In the genomic region with DNA sequence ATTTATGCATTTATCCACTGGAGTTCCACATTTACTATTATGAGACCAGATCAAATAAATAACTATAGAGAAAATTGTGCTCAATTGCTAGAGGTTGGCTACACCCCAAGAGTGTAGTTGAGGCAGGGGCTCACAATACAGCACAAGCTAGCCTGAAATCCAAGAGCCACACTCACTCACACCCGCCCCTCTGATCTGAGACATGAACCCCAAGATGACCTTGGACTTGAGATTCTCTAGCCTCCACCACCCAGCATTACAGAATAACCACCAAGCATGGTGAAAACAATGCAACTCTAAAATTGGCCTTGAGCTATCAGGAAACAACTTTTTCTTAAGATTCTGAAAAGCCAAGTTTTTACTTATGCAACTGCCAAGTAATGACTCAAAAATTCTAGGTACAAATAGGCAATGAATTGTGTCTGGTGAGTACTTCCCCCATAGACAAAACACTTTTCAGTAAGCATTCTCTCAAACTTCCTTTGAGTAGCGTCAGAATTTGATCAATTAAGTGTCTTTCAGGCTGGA, we compare ENCODE assay signal across 9 mouse cellular contexts. TPM values are rescaled to one million over a fixed set of nuclear protein-coding genes. Genes with fewer than 3 reads are reported as not detected.
DNase-seq lines count a peak whose midpoint lies in the region; ATAC-seq and TF ChIP-seq lines count a peak whose summit lies in the region.
"Had no signal": no experiment of that assay in that cellular context is flagged by ENCODE, and none has a peak within 500 bp of the region (broad histone marks: within the 10 kb centered on the region; RNA-seq: fewer than 3 reads in every experiment).

No protein-coding gene starts in this region.

- peak overlapping the region; percentile 98; the same call in 1 of the 2 replicates for H3K9ac ChIP-seq in kidney, embryonic 14.5 days (ENCODE audit: low read depth, low read length)
- H3K9ac ChIP-seq in embryonic facial prominence, embryonic 11.5 days (replicated peaks; ENCODE audit: low read length): peak overlapping the region; percentile 95
- peak overlapping the region; percentile 98 for H3K9ac ChIP-seq in intestine, embryonic 14.5 days (ENCODE audit: low read length)
- H3K9ac ChIP-seq in midbrain, postnatal 0 days (replicated peaks; ENCODE audit: low read length, poor library complexity, severe bottlenecking): no peak overlapping the region

- H3K9me3 ChIP-seq in kidney, embryonic 14.5 days (ENCODE audit: control insufficient read depth, low read length): no peaks in the 10 kb centered on the region
- H3K9me3 ChIP-seq in embryonic facial prominence, embryonic 11.5 days (replicated peaks; ENCODE audit: control insufficient read depth, low read length): no peaks in the 10 kb centered on the region
- no peaks in the 10 kb centered on the region for H3K9me3 ChIP-seq in intestine, embryonic 14.5 days (ENCODE audit: control insufficient read depth, low read length)
- no peaks in the 10 kb centered on the region for H3K9me3 ChIP-seq in midbrain, postnatal 0 days (ENCODE audit: low read length)

- peaks cover 34% of the 10 kb centered on the region for H3K36me3 ChIP-seq in kidney, embryonic 14.5 days (ENCODE audit: control insufficient read depth, insufficient read depth, low read length)
- peaks cover 16% of the 10 kb centered on the region for H3K36me3 ChIP-seq in embryonic facial prominence, embryonic 11.5 days (replicated peaks; ENCODE audit: control insufficient read depth, insufficient read depth, low read depth, low read length)
- peaks cover 33% of the 10 kb centered on the region for H3K36me3 ChIP-seq in intestine, embryonic 14.5 days (ENCODE audit: control insufficient read depth, insufficient read depth, low read length)
- peaks cover 19% of the 10 kb centered on the region for H3K36me3 ChIP-seq in midbrain, postnatal 0 days (ENCODE audit: insufficient read depth, low read length)

- no peak overlapping the region for H3K27ac ChIP-seq in kidney, embryonic 14.5 days (ENCODE audit: low read depth, low read length)
- H3K27ac ChIP-seq in embryonic facial prominence, embryonic 11.5 days (replicated peaks; ENCODE audit: low read depth, low read length): no peak overlapping the region
- no peak overlapping the region for H3K27ac ChIP-seq in intestine, embryonic 14.5 days (ENCODE audit: low read depth)
- H3K27ac ChIP-seq in midbrain, postnatal 0 days (ENCODE audit: low read depth, low read length): no peak overlapping the region

- WGBS in kidney, embryonic 14.5 days: 35% methylated on average over 2 of the region's 2 CpGs
- WGBS in embryonic facial prominence, embryonic 11.5 days: 45% methylated on average over 2 of the region's 2 CpGs
- WGBS in intestine, embryonic 14.5 days: 36% methylated on average over 2 of the region's 2 CpGs
- 42% methylated on average over 2 of the region's 2 CpGs for WGBS in midbrain, postnatal 0 days

- H3K4me3 ChIP-seq in kidney, embryonic 14.5 days (ENCODE audit: low read length): peak overlapping the region; percentile 98
- peak overlapping the region; percentile 90 for H3K4me3 ChIP-seq in embryonic facial prominence, embryonic 11.5 days (ENCODE audit: low read depth, low read length)
- peak overlapping the region; percentile 98 for H3K4me3 ChIP-seq in intestine, embryonic 14.5 days (ENCODE audit: low read depth, low read length)
- peak overlapping the region; percentile 82 for H3K4me3 ChIP-seq in midbrain, postnatal 0 days (ENCODE audit: low read depth, low read length)

- H3K27me3 ChIP-seq in kidney, embryonic 14.5 days (ENCODE audit: control insufficient read depth, insufficient read depth, low read length): no peaks in the 10 kb centered on the region
- no peaks in the 10 kb centered on the region for H3K27me3 ChIP-seq in embryonic facial prominence, embryonic 11.5 days (ENCODE audit: control insufficient read depth, insufficient read depth, low read length)
- no peaks in the 10 kb centered on the region for H3K27me3 ChIP-seq in intestine, embryonic 14.5 days (replicated peaks; ENCODE audit: control insufficient read depth, insufficient read depth, low read length)
- H3K27me3 ChIP-seq in midbrain, postnatal 0 days (ENCODE audit: insufficient read depth, low read length): no peaks in the 10 kb centered on the region

- peak overlapping the region; percentile 71 for H3K4me2 ChIP-seq in kidney, embryonic 14.5 days (replicated peaks; ENCODE audit: low read depth, low read length)
- peak overlapping the region; percentile 61 for H3K4me2 ChIP-seq in embryonic facial prominence, embryonic 11.5 days (ENCODE audit: low read depth, low read length)
- H3K4me2 ChIP-seq in intestine, embryonic 14.5 days (ENCODE audit: low read length): peak overlapping the region; percentile 86
- peak overlapping the region; percentile 65 for H3K4me2 ChIP-seq in midbrain, postnatal 0 days (ENCODE audit: low read depth, low read length, poor library complexity, severe bottlenecking)

- no peak for TF ChIP-seq CTCF in midbrain, postnatal 0 days (IDR thresholded peaks at IDR 0.05)

- peaks cover 32% of the 10 kb centered on the region for H3K4me1 ChIP-seq in kidney, embryonic 14.5 days (ENCODE audit: control insufficient read depth, insufficient read depth, low read length)
- H3K4me1 ChIP-seq in embryonic facial prominence, embryonic 11.5 days (ENCODE audit: control insufficient read depth, insufficient read depth, low read length): peaks cover 7% of the 10 kb centered on the region; the same call in 1 of the 2 replicates
- H3K4me1 ChIP-seq in intestine, embryonic 14.5 days (replicated peaks; ENCODE audit: control insufficient read depth, insufficient read depth, low read length): peaks cover 44% of the 10 kb centered on the region
- peaks cover 11% of the 10 kb centered on the region; the same call in 1 of the 2 replicates for H3K4me1 ChIP-seq in midbrain, postnatal 0 days (ENCODE audit: insufficient read depth, low read length)

- ATAC-seq in kidney, embryonic 14.5 days (ENCODE audit: low FRiP score, low TSS enrichment): no peak
- ATAC-seq in embryonic facial prominence, embryonic 11.5 days (replicated peaks; ENCODE audit: insufficient number of reproducible peaks, low FRiP score, low TSS enrichment, low read depth): no peak
- ATAC-seq in intestine, embryonic 14.5 days (replicated peaks; ENCODE audit: low FRiP score, low TSS enrichment, low read depth): no peak
- no peak for ATAC-seq in midbrain, postnatal 0 days (ENCODE audit: low FRiP score)

- no peak for DNase-seq in kidney, adult 9 months
- DNase-seq in embryonic facial prominence, embryonic 11.5 days (ENCODE audit: low spot score): no peak
- no peak for DNase-seq in intestine, embryonic 14.5 days (ENCODE audit: low spot score)
- DNase-seq in midbrain, postnatal 0 days (ENCODE audit: low spot score): no peak
- DNase-seq in adrenal gland, postnatal 36 days: no peak
- DNase-seq in adrenal gland, postnatal 25 days: no peak
- DNase-seq in thymus, postnatal 0 days (ENCODE audit: low spot score): no peak

RNA-seq across cellular contexts. Expression of gene Rpl23a, which starts 1.5 kb away (rescaled TPM):
- 1,650 and 2,291 TPM in 2 replicates for polyA plus RNA-seq in kidney, embryonic 14.5 days (2014; fragmentation: Nextera tagmentation; extraction: Ambion mirVana)
- polyA plus RNA-seq in embryonic facial prominence, embryonic 11.5 days (2014; fragmentation: Nextera tagmentation; extraction: Ambion mirVana): 1,340 and 1,370 TPM in 2 replicates
- polyA plus RNA-seq in intestine, embryonic 14.5 days (2014; fragmentation: Nextera tagmentation; extraction: Ambion mirVana): 1,790 and 1,870 TPM in 2 replicates
- total RNA-seq in midbrain, postnatal 0 days (2014; rRNA removed): 753 and 863 TPM in 2 replicates
- 853 and 860 TPM in 2 replicates for polyA plus RNA-seq in midbrain, postnatal 0 days (2015; fragmentation: Nextera tagmentation; extraction: Ambion mirVana)
- total RNA-seq in adrenal gland, postnatal 36 days (2021): 1,000 to 10,000 TPM; 1,640 to 1,911 TPM
- 1,910 and 2,113 TPM in 2 replicates for total RNA-seq in adrenal gland, postnatal 25 days (2021)
- 1,919 and 1,995 TPM in 2 replicates for polyA plus RNA-seq in thymus, postnatal 0 days (2015; fragmentation: Nextera tagmentation; extraction: Ambion mirVana)

RNA-seq across cellular contexts. Expression of gene Tlcd1, which starts 5.4 kb away (rescaled TPM):
- 23.1 and 28.1 TPM in 2 replicates for polyA plus RNA-seq in kidney, embryonic 14.5 days (2014; fragmentation: Nextera tagmentation; extraction: Ambion mirVana)
- 8.9 and 10.9 TPM in 2 replicates for polyA plus RNA-seq in embryonic facial prominence, embryonic 11.5 days (2014; fragmentation: Nextera tagmentation; extraction: Ambion mirVana)
- polyA plus RNA-seq in intestine, embryonic 14.5 days (2014; fragmentation: Nextera tagmentation; extraction: Ambion mirVana): 37.5 and 38.8 TPM in 2 replicates
- total RNA-seq in midbrain, postnatal 0 days (2014; rRNA removed): 12.6 and 24.0 TPM in 2 replicates
- polyA plus RNA-seq in midbrain, postnatal 0 days (2015; fragmentation: Nextera tagmentation; extraction: Ambion mirVana): 18.1 and 25.4 TPM in 2 replicates
- 10 to 100 TPM; 41.5 to 88.1 TPM for total RNA-seq in adrenal gland, postnatal 36 days (2021)
- total RNA-seq in adrenal gland, postnatal 25 days (2021): 73.0 and 107 TPM in 2 replicates
- 12.2 and 13.5 TPM in 2 replicates for polyA plus RNA-seq in thymus, postnatal 0 days (2015; fragmentation: Nextera tagmentation; extraction: Ambion mirVana)

RNA-seq across cellular contexts. Expression of gene Nek8, which starts 5.4 kb away (rescaled TPM):
- polyA plus RNA-seq in kidney, embryonic 14.5 days (2014; fragmentation: Nextera tagmentation; extraction: Ambion mirVana): 15.8 and 20.6 TPM in 2 replicates
- polyA plus RNA-seq in embryonic facial prominence, embryonic 11.5 days (2014; fragmentation: Nextera tagmentation; extraction: Ambion mirVana): 8.6 and 8.9 TPM in 2 replicates
- polyA plus RNA-seq in intestine, embryonic 14.5 days (2014; fragmentation: Nextera tagmentation; extraction: Ambion mirVana): 15.2 and 15.4 TPM in 2 replicates
- 7.1 and 7.6 TPM in 2 replicates for total RNA-seq in midbrain, postnatal 0 days (2014; rRNA removed)
- polyA plus RNA-seq in midbrain, postnatal 0 days (2015; fragmentation: Nextera tagmentation; extraction: Ambion mirVana): 4.5 and 5.7 TPM in 2 replicates
- total RNA-seq in adrenal gland, postnatal 36 days (2021): 10 to 100 TPM; 10.5 to 11.3 TPM
- total RNA-seq in adrenal gland, postnatal 25 days (2021): 15.7 and 17.6 TPM in 2 replicates
- polyA plus RNA-seq in thymus, postnatal 0 days (2015; fragmentation: Nextera tagmentation; extraction: Ambion mirVana): 14.1 and 14.5 TPM in 2 replicates

RNA-seq across cellular contexts. Expression of gene Rab34, which starts 6.3 kb away (rescaled TPM):
- polyA plus RNA-seq in kidney, embryonic 14.5 days (2014; fragmentation: Nextera tagmentation; extraction: Ambion mirVana): 128 and 156 TPM in 2 replicates
- 139 and 140 TPM in 2 replicates for polyA plus RNA-seq in embryonic facial prominence, embryonic 11.5 days (2014; fragmentation: Nextera tagmentation; extraction: Ambion mirVana)
- polyA plus RNA-seq in intestine, embryonic 14.5 days (2014; fragmentation: Nextera tagmentation; extraction: Ambion mirVana): 121 and 141 TPM in 2 replicates
- total RNA-seq in midbrain, postnatal 0 days (2014; rRNA removed): 71.3 and 78.4 TPM in 2 replicates
- 65.0 and 65.5 TPM in 2 replicates for polyA plus RNA-seq in midbrain, postnatal 0 days (2015; fragmentation: Nextera tagmentation; extraction: Ambion mirVana)
- total RNA-seq in adrenal gland, postnatal 36 days (2021): 10 to 100 TPM; 85.9 to 89.9 TPM
- 90.8 and 97.4 TPM in 2 replicates for total RNA-seq in adrenal gland, postnatal 25 days (2021)
- polyA plus RNA-seq in thymus, postnatal 0 days (2015; fragmentation: Nextera tagmentation; extraction: Ambion mirVana): 26.4 and 29.6 TPM in 2 replicates
- total RNA-seq: monocyte, adult 5-6 weeks had no signal

RNA-seq across cellular contexts. Expression of gene Proca1, which starts 11.3 kb away (rescaled TPM):
- 3.4 and 4.1 TPM in 2 replicates for polyA plus RNA-seq in kidney, embryonic 14.5 days (2014; fragmentation: Nextera tagmentation; extraction: Ambion mirVana)
- 1.2 and 1.7 TPM in 2 replicates for polyA plus RNA-seq in embryonic facial prominence, embryonic 11.5 days (2014; fragmentation: Nextera tagmentation; extraction: Ambion mirVana)
- 1.4 and 2.1 TPM in 2 replicates for polyA plus RNA-seq in intestine, embryonic 14.5 days (2014; fragmentation: Nextera tagmentation; extraction: Ambion mirVana)
- total RNA-seq in midbrain, postnatal 0 days (2014; rRNA removed): 1.0 TPM in 2 replicates
- polyA plus RNA-seq in midbrain, postnatal 0 days (2015; fragmentation: Nextera tagmentation; extraction: Ambion mirVana): 3.3 and 4.8 TPM in 2 replicates
- 10 to 100 TPM; 14.1 to 15.2 TPM for total RNA-seq in adrenal gland, postnatal 36 days (2021)
- total RNA-seq in adrenal gland, postnatal 25 days (2021): 14.6 and 16.8 TPM in 2 replicates
- polyA plus RNA-seq in thymus, postnatal 0 days (2015; fragmentation: Nextera tagmentation; extraction: Ambion mirVana): 0.49 and 0.84 TPM in 2 replicates
- total RNA-seq: monocyte, adult 5-6 weeks had no signal
